Mouse (Mus musculus): ENCODE results near the gene Mpl. TPM values are rescaled to one million over a fixed set of nuclear protein-coding genes. Genes with fewer than 3 reads are reported as not detected.

The Mpl gene
- polyA plus RNA-seq, 1 experiment from 2014 or later: 0.46 TPM

DNA sequence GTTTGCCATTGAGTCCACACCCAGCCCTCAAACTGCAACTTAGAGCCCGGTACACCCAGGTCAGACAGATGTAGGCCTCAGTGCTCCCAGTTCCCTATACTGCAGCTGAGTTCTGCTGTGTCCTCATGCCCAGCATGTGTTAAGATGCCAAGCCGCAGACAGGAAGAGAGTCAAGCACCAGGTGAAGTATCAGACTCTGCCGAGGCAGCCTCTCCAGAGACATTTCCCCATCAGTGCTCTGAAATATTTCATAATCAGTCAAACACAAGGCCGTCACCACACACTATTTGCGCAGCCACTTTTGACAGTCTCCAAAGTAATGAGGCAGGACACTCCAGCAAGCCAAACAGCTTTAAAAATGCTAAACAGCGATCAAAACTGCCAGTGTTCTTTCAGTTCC is 58.9 kb downstream of the Mpl start:
- H3K27me3 ChIP-seq (replicated peaks): no peaks in the 10 kb centered on the region
- no peak overlapping the region for H3K4me3 ChIP-seq
- peaks cover 91% of the 10 kb centered on the region for H3K36me3 ChIP-seq
- no peak overlapping the region for H3K9ac ChIP-seq
- H3K4me1 ChIP-seq: no peaks in the 10 kb centered on the region
- no peak for ATAC-seq (ENCODE audit: low FRiP score, low read depth)
- WGBS: 93% methylated on average over 6 of the region's 6 CpGs
- no peaks in the 10 kb centered on the region for H3K9me3 ChIP-seq
- H3K27ac ChIP-seq: no peak overlapping the region
- H3K4me2 ChIP-seq (replicated peaks): no peak overlapping the region

DNA sequence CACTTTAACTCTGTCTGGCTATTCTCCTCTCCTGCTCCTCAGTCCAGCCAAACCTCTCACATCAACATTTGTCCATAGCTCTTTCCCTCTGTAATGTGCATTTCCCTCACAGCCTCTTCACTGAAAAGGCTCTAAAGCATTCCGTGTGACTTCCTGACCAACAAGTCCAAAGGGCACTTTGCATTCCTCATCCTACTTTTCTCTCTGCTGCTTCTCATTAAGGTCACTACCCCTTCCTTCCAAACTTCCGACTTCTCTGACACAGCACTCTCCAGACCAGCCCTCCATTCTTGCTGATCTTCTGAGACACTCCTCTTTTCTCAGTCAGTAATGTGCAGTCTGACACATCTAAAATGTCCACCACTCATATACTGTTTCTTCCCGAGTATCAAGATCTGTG is 60.9 kb downstream of the Mpl start:
- Histone ChIP-seq H3K9me3 (no peaks in the 10 kb centered on the region), H3K27me3 (replicated peaks) (no peaks in the 10 kb centered on the region), H3K9ac (no peak overlapping the region), H3K27ac (no peak overlapping the region), H3K4me2 (replicated peaks) (no peak overlapping the region), H3K36me3 (peaks cover 91% of the 10 kb centered on the region), H3K4me3 (no peak overlapping the region), H3K4me1 (no peaks in the 10 kb centered on the region)
- no peak for ATAC-seq (ENCODE audit: low FRiP score, low read depth)
- 78% methylated on average over 3 of the region's 3 CpGs for WGBS

DNA sequence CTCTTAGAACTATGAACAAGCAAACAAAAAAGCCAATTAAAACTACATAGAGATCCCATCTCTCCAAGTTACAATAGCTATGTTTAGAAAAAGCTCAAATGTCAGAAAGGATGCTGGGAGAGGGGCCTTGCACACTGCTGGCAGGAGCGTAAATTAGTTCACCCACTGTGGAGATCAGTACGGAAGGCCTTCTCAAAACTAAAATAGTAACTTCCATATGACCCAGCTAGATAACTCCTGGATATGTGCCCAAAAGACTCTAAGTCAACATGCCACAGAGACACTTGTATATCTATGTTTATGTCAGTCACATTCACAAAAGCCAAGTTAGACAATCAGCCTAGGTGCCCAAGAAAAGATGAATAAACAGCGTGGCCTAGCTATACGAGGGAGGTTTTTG is 62.0 kb downstream of the Mpl start:
- Histone ChIP-seq H3K27ac (no peak overlapping the region), H3K36me3 (peaks cover 96% of the 10 kb centered on the region), H3K9me3 (no peaks in the 10 kb centered on the region), H3K27me3 (replicated peaks) (no peaks in the 10 kb centered on the region), H3K4me2 (replicated peaks) (no peak overlapping the region), H3K4me1 (no peaks in the 10 kb centered on the region), H3K9ac (no peak overlapping the region), H3K4me3 (no peak overlapping the region)
- ATAC-seq (ENCODE audit: low FRiP score, low read depth): no peak
- WGBS: 90% methylated on average over 4 of the region's 4 CpGs

DNA sequence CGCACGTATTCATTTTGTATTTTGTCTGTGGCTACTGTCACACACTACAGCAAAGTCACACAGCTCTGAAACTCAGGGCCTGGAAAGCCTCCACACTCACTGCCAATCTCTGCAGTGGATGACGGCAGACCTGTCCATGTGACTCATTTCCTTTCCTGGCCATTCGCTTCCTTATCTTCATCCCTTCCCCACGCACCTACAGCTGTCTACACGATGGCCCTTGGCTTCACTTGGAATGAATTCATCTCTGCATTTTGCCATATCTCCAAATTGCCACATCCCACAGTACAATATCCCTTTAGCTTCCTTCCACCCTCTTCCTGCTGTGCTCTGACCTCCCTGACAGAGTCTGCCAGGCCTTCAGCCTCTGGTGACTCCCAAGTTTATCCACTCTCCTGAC is 62.8 kb downstream of the Mpl start:
- Histone ChIP-seq H3K9me3 (no peaks in the 10 kb centered on the region), H3K36me3 (peaks cover 99% of the 10 kb centered on the region), H3K4me3 (no peak overlapping the region), H3K27me3 (replicated peaks) (no peaks in the 10 kb centered on the region), H3K27ac (no peak overlapping the region), H3K4me1 (no peaks in the 10 kb centered on the region), H3K9ac (no peak overlapping the region), H3K4me2 (replicated peaks) (no peak overlapping the region)
- 94% methylated on average over 6 of the region's 6 CpGs for WGBS
- no peak for ATAC-seq (ENCODE audit: low FRiP score, low read depth)

Other genes starting within 250 kb of the Mpl start
- 109 and 122 TPM in 2 replicates for gene Ptprf, start 166.1 kb downstream of the Mpl start, polyA plus RNA-seq (2016; fragmentation: Nextera tagmentation; extraction: Ambion mirVana)
- 10.8 and 11.8 TPM in 2 replicates for gene Szt2, start 48.2 kb downstream of the Mpl start, polyA plus RNA-seq (2016; fragmentation: Nextera tagmentation; extraction: Ambion mirVana)
- gene Med8, start 48.2 kb downstream of the Mpl start, polyA plus RNA-seq (2016; fragmentation: Nextera tagmentation; extraction: Ambion mirVana): 127 and 137 TPM in 2 replicates
- gene Elovl1, start 29.4 kb downstream of the Mpl start, polyA plus RNA-seq (2016; fragmentation: Nextera tagmentation; extraction: Ambion mirVana): 38.2 and 40.6 TPM in 2 replicates
- 165 and 181 TPM in 2 replicates for gene Cdc20, start 20.2 kb downstream of the Mpl start, polyA plus RNA-seq (2016; fragmentation: Nextera tagmentation; extraction: Ambion mirVana)
- 23.2 and 23.5 TPM in 2 replicates for gene Tie1, start 32.5 kb upstream of the Mpl start, polyA plus RNA-seq (2016; fragmentation: Nextera tagmentation; extraction: Ambion mirVana)
- gene 2610528J11Rik, start 69.5 kb upstream of the Mpl start, polyA plus RNA-seq (2016; fragmentation: Nextera tagmentation; extraction: Ambion mirVana): 0.56 TPM in 1 of 2 replicates, not detected in the other
- 0.23 TPM in 1 of 2 replicates, not detected in the other for gene Tmem125, start 86.5 kb upstream of the Mpl start, polyA plus RNA-seq (2016; fragmentation: Nextera tagmentation; extraction: Ambion mirVana)
- gene Cfap57, start 163.3 kb upstream of the Mpl start, polyA plus RNA-seq (2016; fragmentation: Nextera tagmentation; extraction: Ambion mirVana): 1.2 and 1.3 TPM in 2 replicates
- gene Ebna1bp2, start 163.3 kb upstream of the Mpl start, polyA plus RNA-seq (2016; fragmentation: Nextera tagmentation; extraction: Ambion mirVana): 151 and 158 TPM in 2 replicates
- gene Olfr62, start 201.4 kb upstream of the Mpl start, polyA plus RNA-seq (2016; fragmentation: Nextera tagmentation; extraction: Ambion mirVana): not detected in 2 replicates
- gene Olfr1342, start 235.2 kb upstream of the Mpl start, polyA plus RNA-seq (2016; fragmentation: Nextera tagmentation; extraction: Ambion mirVana): not detected in 2 replicates
- not detected in 2 replicates for gene Olfr1341, start 246.0 kb upstream of the Mpl start, polyA plus RNA-seq (2016; fragmentation: Nextera tagmentation; extraction: Ambion mirVana)